In genomic region chr1:171293351-171293750, GRCm38 (mm10) we compare ENCODE assay signal across 9 mouse cellular contexts. TPM values are rescaled to one million over a fixed set of nuclear protein-coding genes. Genes with fewer than 3 reads are reported as not detected.
DNase-seq lines count a peak whose midpoint lies in the region; ATAC-seq and TF ChIP-seq lines count a peak whose summit lies in the region.
"Had no signal": no experiment of that assay in that cellular context is flagged by ENCODE, and none has a peak within 500 bp of the region (broad histone marks: within the 10 kb centered on the region; RNA-seq: fewer than 3 reads in every experiment).

No protein-coding gene starts in this region.

- no peak for TF ChIP-seq CTCF in lung, embryonic 14.5 days (IDR thresholded peaks at IDR 0.05; ENCODE audit: low read depth)
- no peak for TF ChIP-seq CTCF in cerebellum, adult 2 months (IDR thresholded peaks at IDR 0.05; ENCODE audit: borderline replicate concordance, insufficient read depth, low read depth, low read length)

- peak overlapping the region; percentile 86; the same call in 1 of the 2 replicates for H3K9ac ChIP-seq in lung, embryonic 14.5 days
- no peak overlapping the region for H3K9ac ChIP-seq in limb, embryonic 12.5 days (replicated peaks)
- H3K9ac ChIP-seq in neural tube, embryonic 15.5 days (replicated peaks): peak overlapping the region; percentile 88; the same call in 1 of the 2 replicates

- peaks cover 8% of the 10 kb centered on the region; the same call in 1 of the 2 replicates for H3K27me3 ChIP-seq in lung, embryonic 14.5 days (ENCODE audit: insufficient read depth, low read length)
- peaks cover 17% of the 10 kb centered on the region for H3K27me3 ChIP-seq in limb, embryonic 12.5 days
- peaks cover 13% of the 10 kb centered on the region for H3K27me3 ChIP-seq in neural tube, embryonic 15.5 days (replicated peaks)
- H3K27me3 ChIP-seq in cerebellum, adult 2 months (ENCODE audit: control insufficient read depth, insufficient read depth, low read length): no peaks in the 10 kb centered on the region

- peaks cover 4% of the 10 kb centered on the region; the same call in 1 of the 2 replicates for H3K4me1 ChIP-seq in lung, embryonic 14.5 days (ENCODE audit: insufficient read depth)
- H3K4me1 ChIP-seq in limb, embryonic 12.5 days (replicated peaks): peaks cover 11% of the 10 kb centered on the region
- peaks cover 18% of the 10 kb centered on the region for H3K4me1 ChIP-seq in neural tube, embryonic 15.5 days
- H3K4me1 ChIP-seq in cerebellum, adult 2 months (ENCODE audit: control insufficient read depth, insufficient read depth, low read length): no peaks in the 10 kb centered on the region

- H3K9me3 ChIP-seq in lung, embryonic 14.5 days (ENCODE audit: low read depth, low read length): no peaks in the 10 kb centered on the region
- H3K9me3 ChIP-seq in limb, embryonic 12.5 days: no peaks in the 10 kb centered on the region
- no peaks in the 10 kb centered on the region for H3K9me3 ChIP-seq in neural tube, embryonic 15.5 days (replicated peaks)

- peak; percentile 9 to 51 for DNase-seq in adrenal gland, adult (ENCODE audit: inconsistent age in 2 of 2, low spot score in 1 of 2)
- no peak for DNase-seq in adrenal gland, postnatal 4 days (ENCODE audit: low spot score in 2 of 2)
- no peak for DNase-seq in lung, embryonic 14.5 days
- no peak for DNase-seq in lung, postnatal 10 days
- DNase-seq in gastrocnemius, adult 18-20 months (ENCODE audit: low spot score): no peak
- no peak for DNase-seq in cerebellum, adult 2 months
- DNase-seq: adrenal gland, adult 8-10 months had no signal

- H3K36me3 ChIP-seq in lung, embryonic 14.5 days (ENCODE audit: insufficient read depth): peaks cover 18% of the 10 kb centered on the region
- H3K36me3 ChIP-seq in limb, embryonic 12.5 days: peaks cover 20% of the 10 kb centered on the region
- H3K36me3 ChIP-seq in neural tube, embryonic 15.5 days: 0 out of 2 replicates have a peak, but pooled peaks cover 15% of the 10 kb centered on the region

- H3K4me3 ChIP-seq in lung, embryonic 14.5 days (ENCODE audit: low read depth, low read length): peak overlapping the region; percentile 64; the same call in 1 of the 2 replicates
- peak overlapping the region; percentile 66 for H3K4me3 ChIP-seq in limb, embryonic 12.5 days (replicated peaks)
- H3K4me3 ChIP-seq in neural tube, embryonic 15.5 days (replicated peaks): peak overlapping the region; percentile 77
- H3K4me3 ChIP-seq in cerebellum, adult 2 months (replicated peaks; ENCODE audit: insufficient read depth, low read depth, low read length): no peak overlapping the region

- WGBS in lung, embryonic 14.5 days: 80% methylated on average over 3 of the region's 3 CpGs
- 80% methylated on average over 3 of the region's 3 CpGs for WGBS in limb, embryonic 12.5 days
- 89% methylated on average over 3 of the region's 3 CpGs for WGBS in neural tube, embryonic 15.5 days
- WGBS in cerebellum, adult 2 months: 58% methylated on average over 3 of the region's 3 CpGs

- no peak overlapping the region for H3K27ac ChIP-seq in lung, embryonic 14.5 days (ENCODE audit: low read depth)
- H3K27ac ChIP-seq in limb, embryonic 12.5 days: no peak overlapping the region
- H3K27ac ChIP-seq in neural tube, embryonic 15.5 days (replicated peaks): peak overlapping the region; percentile 97; the same call in 1 of the 2 replicates
- H3K27ac ChIP-seq in cerebellum, adult 2 months (ENCODE audit: insufficient read depth, low read length): no peak overlapping the region

- H3K4me2 ChIP-seq in lung, embryonic 14.5 days: peak overlapping the region; percentile 89
- peak overlapping the region; percentile 65 for H3K4me2 ChIP-seq in limb, embryonic 12.5 days
- H3K4me2 ChIP-seq in neural tube, embryonic 15.5 days: peak overlapping the region; percentile 66

- TF ChIP-seq POLR2A in cerebellum, adult 2 months (IDR thresholded peaks at IDR 0.05; ENCODE audit: borderline replicate concordance, insufficient read depth, low read length): no peak

- no peak for ATAC-seq in lung, embryonic 14.5 days (ENCODE audit: insufficient read depth)
- no peak for ATAC-seq in limb, embryonic 12.5 days (ENCODE audit: insufficient number of reproducible peaks, insufficient read depth, low FRiP score, low TSS enrichment, low read depth)
- ATAC-seq in neural tube, embryonic 15.5 days (ENCODE audit: low FRiP score): no peak

RNA-seq across cellular contexts. Expression of gene Ufc1, which starts 1.5 kb away (rescaled TPM):
- 100 to 1,000 TPM; 138 to 155 TPM for total RNA-seq in adrenal gland, postnatal 4 days (2021)
- 107 and 108 TPM in 2 replicates for polyA plus RNA-seq in lung, embryonic 14.5 days (2014; fragmentation: Nextera tagmentation; extraction: Ambion mirVana)
- polyA plus RNA-seq in limb, embryonic 12.5 days (2016; fragmentation: Nextera tagmentation; extraction: Ambion mirVana): 108 and 111 TPM in 2 replicates
- 115 and 119 TPM in 2 replicates for polyA plus RNA-seq in neural tube, embryonic 15.5 days (2015; fragmentation: Nextera tagmentation; extraction: Ambion mirVana)
- total RNA-seq in gastrocnemius, adult 18-20 months (2021): 10 to 100 TPM; 85.7 to 96.8 TPM
- 96.4 and 109 TPM in 2 replicates for polyA plus RNA-seq in cerebellum, adult 2 months (2012; rRNA removed)

RNA-seq across cellular contexts. Expression of gene Usp21, which starts 5.6 kb away (rescaled TPM):
- total RNA-seq in adrenal gland, postnatal 4 days (2021): 10 to 100 TPM; 51.4 to 56.0 TPM
- polyA plus RNA-seq in lung, embryonic 14.5 days (2014; fragmentation: Nextera tagmentation; extraction: Ambion mirVana): 73.9 and 86.0 TPM in 2 replicates
- 132 and 134 TPM in 2 replicates for polyA plus RNA-seq in limb, embryonic 12.5 days (2016; fragmentation: Nextera tagmentation; extraction: Ambion mirVana)
- polyA plus RNA-seq in neural tube, embryonic 15.5 days (2015; fragmentation: Nextera tagmentation; extraction: Ambion mirVana): 87.4 and 91.6 TPM in 2 replicates
- 10 to 100 TPM; 15.1 to 19.3 TPM for total RNA-seq in gastrocnemius, adult 18-20 months (2021)
- 76.6 and 77.5 TPM in 2 replicates for polyA plus RNA-seq in cerebellum, adult 2 months (2012; rRNA removed)

RNA-seq across cellular contexts. Expression of gene Ppox, which starts 12.4 kb away (rescaled TPM):
- total RNA-seq in adrenal gland, postnatal 4 days (2021): 10 to 100 TPM; 55.8 to 57.1 TPM
- 50.9 and 51.7 TPM in 2 replicates for polyA plus RNA-seq in lung, embryonic 14.5 days (2014; fragmentation: Nextera tagmentation; extraction: Ambion mirVana)
- 71.9 and 75.9 TPM in 2 replicates for polyA plus RNA-seq in limb, embryonic 12.5 days (2016; fragmentation: Nextera tagmentation; extraction: Ambion mirVana)
- polyA plus RNA-seq in neural tube, embryonic 15.5 days (2015; fragmentation: Nextera tagmentation; extraction: Ambion mirVana): 42.7 and 48.0 TPM in 2 replicates
- total RNA-seq in gastrocnemius, adult 18-20 months (2021): 1 to 10 TPM; 7.8 to 7.9 TPM
- polyA plus RNA-seq in cerebellum, adult 2 months (2012; rRNA removed): 76.9 and 81.2 TPM in 2 replicates

RNA-seq across cellular contexts. Expression of gene B4galt3, which starts 23.2 kb away (rescaled TPM):
- total RNA-seq in adrenal gland, postnatal 4 days (2021): 10 to 100 TPM; 48.4 to 56.3 TPM
- 80.3 and 94.3 TPM in 2 replicates for polyA plus RNA-seq in lung, embryonic 14.5 days (2014; fragmentation: Nextera tagmentation; extraction: Ambion mirVana)
- 82.1 and 84.8 TPM in 2 replicates for polyA plus RNA-seq in limb, embryonic 12.5 days (2016; fragmentation: Nextera tagmentation; extraction: Ambion mirVana)
- polyA plus RNA-seq in neural tube, embryonic 15.5 days (2015; fragmentation: Nextera tagmentation; extraction: Ambion mirVana): 90.6 and 97.6 TPM in 2 replicates
- 10 to 100 TPM; 12.0 to 13.0 TPM for total RNA-seq in gastrocnemius, adult 18-20 months (2021)
- polyA plus RNA-seq in cerebellum, adult 2 months (2012; rRNA removed): 69.6 and 72.2 TPM in 2 replicates

RNA-seq across cellular contexts. Expression of gene Dedd, which starts 35.6 kb away (rescaled TPM):
- 10 to 100 TPM; 41.2 to 43.1 TPM for total RNA-seq in adrenal gland, postnatal 4 days (2021)
- 48.8 and 48.9 TPM in 2 replicates for polyA plus RNA-seq in lung, embryonic 14.5 days (2014; fragmentation: Nextera tagmentation; extraction: Ambion mirVana)
- polyA plus RNA-seq in limb, embryonic 12.5 days (2016; fragmentation: Nextera tagmentation; extraction: Ambion mirVana): 59.2 and 62.9 TPM in 2 replicates
- polyA plus RNA-seq in neural tube, embryonic 15.5 days (2015; fragmentation: Nextera tagmentation; extraction: Ambion mirVana): 44.1 and 49.9 TPM in 2 replicates
- 10 to 100 TPM; 28.1 to 35.8 TPM for total RNA-seq in gastrocnemius, adult 18-20 months (2021)
- 54.4 and 56.4 TPM in 2 replicates for polyA plus RNA-seq in cerebellum, adult 2 months (2012; rRNA removed)

Comparison
In these comparisons a context has a peak if more than half of its experiments do, and no peak if none do; other contexts are left out.
1. DNase-seq: peak in adrenal gland, adult (2 of 2); none in adrenal gland, postnatal 4 days (0 of 2), lung, embryonic 14.5 days (single experiment), lung, postnatal 10 days (single experiment), gastrocnemius, adult 18-20 months (single experiment) and cerebellum, adult 2 months (0 of 2).
2. Peak in every context shown above with its lines, with median percentiles within 50 percentile points of each other: H3K4me2 ChIP-seq.